In the genomic region with DNA sequence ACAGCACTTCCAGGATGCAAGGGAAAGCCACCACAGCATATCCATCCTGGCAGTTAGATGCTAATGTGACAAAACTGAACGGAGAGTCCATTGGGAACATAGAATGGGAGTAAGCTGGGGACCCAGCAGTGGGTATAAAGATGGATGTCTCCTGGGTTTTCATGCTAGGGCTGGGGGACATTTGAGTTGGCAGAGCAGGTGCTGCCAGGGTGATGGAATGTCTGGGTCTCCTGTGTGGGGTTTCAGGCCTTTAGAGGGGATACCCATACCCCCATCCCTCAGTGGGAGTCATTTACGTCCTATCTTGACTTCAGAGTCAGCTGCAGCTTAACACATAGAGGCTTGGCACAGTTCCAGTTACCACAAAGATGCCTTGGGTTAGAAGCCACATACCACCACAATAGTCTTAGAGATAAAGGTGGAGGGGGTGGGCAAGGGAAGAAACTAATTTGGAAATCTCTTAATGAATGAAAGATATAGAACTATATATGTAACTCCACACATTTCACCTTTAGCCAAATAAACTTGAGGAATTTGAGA, we compare ENCODE assay signal across 30 mouse cellular contexts. TPM values are rescaled to one million over a fixed set of nuclear protein-coding genes. Genes with fewer than 3 reads are reported as not detected.
DNase-seq lines count a peak whose midpoint lies in the region; ATAC-seq and TF ChIP-seq lines count a peak whose summit lies in the region.
"Had no signal": no experiment of that assay in that cellular context is flagged by ENCODE, and none has a peak within 500 bp of the region (broad histone marks: within the 10 kb centered on the region; RNA-seq: fewer than 3 reads in every experiment).

No protein-coding gene starts in this region.

- no peak overlapping the region for H3K4me2 ChIP-seq in forebrain, embryonic 12.5 days
- H3K4me2 ChIP-seq: heart, embryonic 15.5 days; hindbrain, embryonic 12.5 days; lung, embryonic 15.5 days; midbrain, embryonic 15.5 days; neural tube, embryonic 12.5 days had no signal

- no peak overlapping the region for H3K27ac ChIP-seq in MEL (ENCODE audit: control insufficient read depth, low read depth, low read length)
- no peak overlapping the region for H3K27ac ChIP-seq in forebrain, embryonic 12.5 days
- H3K27ac ChIP-seq: heart, embryonic 10.5 days; heart, embryonic 15.5 days; hindbrain, embryonic 12.5 days; liver, embryonic 14.5 days; lung, embryonic 15.5 days; macrophage; midbrain, embryonic 10.5 days; midbrain, embryonic 15.5 days; neural tube, embryonic 12.5 days had no signal

- ATAC-seq in cerebellum, adult (ENCODE audit: insufficient number of reproducible peaks, low FRiP score, low TSS enrichment): 0 out of 2 replicates have a peak, but pooled peaks have one; percentile 3
- peak; percentile 43; the same call in 1 of the 2 replicates for ATAC-seq in megakaryocyte-erythroid progenitor cell, adult 5-6 weeks (replicated peaks; ENCODE audit: low FRiP score, low TSS enrichment, poor library complexity, severe bottlenecking)
- ATAC-seq in inflammation-experienced regulatory T-cells, adult 6 months: no peak
- ATAC-seq in forebrain, embryonic 12.5 days (ENCODE audit: low FRiP score): no peak
- ATAC-seq: activated CD4-positive, CD25-positive, alpha-beta regulatory T cell, adult 4 months; forebrain, embryonic 14.5 days; intestine, postnatal 0 days; midbrain, embryonic 15.5 days had no signal

- TF ChIP-seq POLR2A in MEL (IDR thresholded peaks at IDR 0.05; ENCODE audit: control insufficient read depth in 1 of 2, insufficient read depth in 1 of 2, low read depth in 1 of 2, low read length in 2 of 2, poor library complexity in 1 of 2): no peak

- no peak for TF ChIP-seq RAD21 in MEL (IDR thresholded peaks at IDR 0.05; ENCODE audit: low read depth, low read length)

- no peak for TF ChIP-seq EP300 in MEL (IDR thresholded peaks at IDR 0.05; ENCODE audit: low read depth in 1 of 2, low read length in 2 of 2)

- no peak overlapping the region for H3K4me3 ChIP-seq in MEL (ENCODE audit: control insufficient read depth in 1 of 2, insufficient read depth in 1 of 2, low read depth in 2 of 2, low read length in 2 of 2)
- H3K4me3 ChIP-seq in forebrain, embryonic 12.5 days (replicated peaks): no peak overlapping the region
- H3K4me3 ChIP-seq: heart, embryonic 10.5 days; heart, embryonic 15.5 days; hindbrain, embryonic 12.5 days; lung, embryonic 15.5 days; midbrain, embryonic 10.5 days; midbrain, embryonic 15.5 days; neural tube, embryonic 12.5 days had no signal

- H3K79me2 ChIP-seq in MEL (ENCODE audit: control insufficient read depth, insufficient read depth, low read length, poor library complexity): no peaks in the 10 kb centered on the region

- no peaks in the 10 kb centered on the region for H3K9me3 ChIP-seq in MEL (replicated peaks; ENCODE audit: insufficient read depth, low read length)
- H3K9me3 ChIP-seq in forebrain, embryonic 12.5 days: no peaks in the 10 kb centered on the region
- H3K9me3 ChIP-seq: heart, embryonic 10.5 days; heart, embryonic 15.5 days; hindbrain, embryonic 12.5 days; lung, embryonic 15.5 days; midbrain, embryonic 10.5 days; midbrain, embryonic 15.5 days; neural tube, embryonic 12.5 days had no signal

- WGBS in forebrain, embryonic 12.5 days: 66% methylated on average over 2 of the region's 2 CpGs

- no peaks in the 10 kb centered on the region for H3K36me3 ChIP-seq in MEL (ENCODE audit: control insufficient read depth in 1 of 2, insufficient read depth in 2 of 2, low read length in 2 of 2)
- no peaks in the 10 kb centered on the region for H3K36me3 ChIP-seq in forebrain, embryonic 12.5 days (replicated peaks)
- H3K36me3 ChIP-seq: heart, embryonic 10.5 days; heart, embryonic 15.5 days; hindbrain, embryonic 12.5 days; lung, embryonic 15.5 days; midbrain, embryonic 10.5 days; midbrain, embryonic 15.5 days; neural tube, embryonic 12.5 days had no signal

- DNase-seq in cerebellum, adult 11-12 months: no peak
- DNase-seq in 416B (ENCODE audit: low read depth) (peak; percentile 84), MEL (ENCODE audit: low read depth, low spot score) (peak; percentile 16)
- DNase-seq: adrenal gland, adult 2 months; adrenal gland, postnatal 36 days; cerebellum, adult 9-11 months; gastrocnemius, postnatal 14 days; heart, adult 11 months; heart, postnatal 36 days; kidney, postnatal 14 days; liver; right cerebral cortex, adult 18-20 months; spleen, adult 18-20 months; thymus, postnatal 36 days had no signal

- TF ChIP-seq CTCF in MEL (IDR thresholded peaks at IDR 0.05 in 2 of 3, conservative IDR thresholded peaks at IDR 0.05 in 1 of 3; ENCODE audit: control insufficient read depth in 1 of 3, insufficient read depth in 1 of 3, low read depth in 2 of 3, low read length in 3 of 3, poor library complexity in 1 of 3, severe bottlenecking in 1 of 3): no peak

- no peaks in the 10 kb centered on the region for H3K27me3 ChIP-seq in MEL (ENCODE audit: control insufficient read depth in 1 of 2, insufficient read depth in 2 of 2, low read length in 2 of 2)
- H3K27me3 ChIP-seq in forebrain, embryonic 12.5 days: peaks cover 3% of the 10 kb centered on the region; the same call in 1 of the 2 replicates
- H3K27me3 ChIP-seq: heart, embryonic 15.5 days; hindbrain, embryonic 12.5 days; lung, embryonic 15.5 days; midbrain, embryonic 15.5 days; neural tube, embryonic 12.5 days had no signal

- no peak overlapping the region for H3K9ac ChIP-seq in MEL (ENCODE audit: control insufficient read depth, low read depth, low read length, poor library complexity, severe bottlenecking)
- H3K9ac ChIP-seq in forebrain, embryonic 12.5 days: no peak overlapping the region
- H3K9ac ChIP-seq: heart, embryonic 15.5 days; hindbrain, embryonic 12.5 days; liver, embryonic 14.5 days; lung, embryonic 15.5 days; midbrain, embryonic 15.5 days; neural tube, embryonic 12.5 days had no signal

- H3K4me1 ChIP-seq in MEL (ENCODE audit: control insufficient read depth in 1 of 2, insufficient read depth in 2 of 2, low read length in 2 of 2): no peaks in the 10 kb centered on the region
- peaks cover 6% of the 10 kb centered on the region; the same call in 1 of the 2 replicates for H3K4me1 ChIP-seq in forebrain, embryonic 12.5 days
- H3K4me1 ChIP-seq: hindbrain, embryonic 12.5 days; midbrain, embryonic 15.5 days; neural tube, embryonic 12.5 days had no signal

TF ChIP-seq in MEL, 35 proteins besides CTCF, POLR2A, EP300 and RAD21:
- TF ChIP-seq POLR2AphosphoS5 (IDR thresholded peaks at IDR 0.05; ENCODE audit: borderline replicate concordance, low read depth, low read length) (no peak), CHD2 (IDR thresholded peaks at IDR 0.05; ENCODE audit: low read length) (no peak), ETS1 (IDR thresholded peaks at IDR 0.05; ENCODE audit: low read depth, low read length) (no peak)

RNA-seq across cellular contexts. Expression of a gene that starts 25.2 kb away (rescaled TPM):
- total RNA-seq in MEL (2012; rRNA removed): not detected in 2 replicates
- not detected for polyA plus RNA-seq in MEL (2012; ENCODE audit: insufficient read depth in 1 of 2, insufficient read length in 2 of 2, low read depth in 1 of 2, low replicate concordance in 2 of 2, missing spikeins in 1 of 2)
- total RNA-seq in megakaryocyte-erythroid progenitor cell, adult 5-6 weeks (2014; fragmentation: Nextera tagmentation): 0.52 and 1.7 TPM in 2 replicates
- total RNA-seq in megakaryocyte-erythroid progenitor cell, adult 5-6 weeks (2017): 21.2 and 24.5 TPM in 2 replicates
- polyA plus RNA-seq in inflammation-experienced regulatory T-cells, adult 6 months (2017; shearing (Covaris generic)): 100 to 1,000 TPM in 2 of 3 experiments, 10 to 100 TPM in 1; 86.1 to 165 (median 108) TPM
- 0.19 and 0.22 TPM in 2 replicates for polyA plus RNA-seq in forebrain, embryonic 12.5 days (2016; fragmentation: Nextera tagmentation; extraction: Ambion mirVana)
- polyA plus RNA-seq: midbrain, embryonic 10.5 days had no signal

RNA-seq across cellular contexts. Expression of a gene that starts 54.3 kb away (rescaled TPM):
- total RNA-seq in MEL (2012; rRNA removed): not detected in 2 replicates
- not detected for polyA plus RNA-seq in MEL (2012; ENCODE audit: insufficient read depth in 1 of 2, insufficient read length in 2 of 2, low read depth in 1 of 2, low replicate concordance in 2 of 2, missing spikeins in 1 of 2)
- total RNA-seq in megakaryocyte-erythroid progenitor cell, adult 5-6 weeks (2014; fragmentation: Nextera tagmentation): 37.4 and 46.6 TPM in 2 replicates
- 30.7 and 45.1 TPM in 2 replicates for total RNA-seq in megakaryocyte-erythroid progenitor cell, adult 5-6 weeks (2017)
- 100 to 1,000 TPM in 2 of 3 experiments, 10 to 100 TPM in 1; 89.4 to 175 (median 126) TPM for polyA plus RNA-seq in inflammation-experienced regulatory T-cells, adult 6 months (2017; shearing (Covaris generic))
- 85.6 and 89.5 TPM in 2 replicates for polyA plus RNA-seq in forebrain, embryonic 12.5 days (2016; fragmentation: Nextera tagmentation; extraction: Ambion mirVana)

Comparison
In these comparisons a context has a peak if more than half of its experiments do, and no peak if none do; other contexts are left out.
1. ATAC-seq: peak in cerebellum, adult (single experiment) and megakaryocyte-erythroid progenitor cell, adult 5-6 weeks (single experiment); none in inflammation-experienced regulatory T-cells, adult 6 months (single experiment) and forebrain, embryonic 12.5 days (single experiment).
2. RNA of a gene that starts 25.2 kb away (polyA plus RNA-seq): 86.1 to 165 TPM in inflammation-experienced regulatory T-cells, adult 6 months; 0.19 to 0.22 TPM in forebrain, embryonic 12.5 days and not detected in MEL; every median in the first group is over 10 times any median in the second.
3. RNA of a gene that starts 54.3 kb away (polyA plus RNA-seq): 89.4 to 175 TPM in inflammation-experienced regulatory T-cells, adult 6 months and 85.6 to 89.5 TPM in forebrain, embryonic 12.5 days; not detected in MEL; every median in the first group is over 10 times any median in the second.